Mouse (Mus musculus) neural tube, embryonic 15.5 days (tissue): ENCODE data around the gene BC052040. TPM values are rescaled to one million over a fixed set of nuclear protein-coding genes. Genes with fewer than 3 reads are reported as not detected.

Source experiments
- ATAC-seq: fragments of 200-750 bp; cut with Nextera tagmentation; 2 replicates; pipeline ENCODE4 v1.8.0; 2017; ENCODE audit warnings: mild to moderate bottlenecking, moderate TSS enrichment, moderate library complexity; ENCODE audit not compliant: low FRiP score
- H3K27ac ChIP-seq: fragments of 300-500 bp; sonication (generic); replicated peaks from 2 replicates; pipeline ENCODE4 v1.5.1; 2015; ENCODE audit warnings: mild to moderate bottlenecking, inconsistent platforms
- H3K27me3 ChIP-seq: fragments of 300-500 bp; sonication (generic); replicated peaks from 2 replicates; pipeline ENCODE4 v1.6.1; 2015; ENCODE audit warnings: inconsistent platforms
- H3K36me3 ChIP-seq: fragments of 300-500 bp; sonication (generic); 2 replicates; pipeline ENCODE4 v1.6.1; 2015; ENCODE audit warnings: inconsistent platforms
- H3K4me1 ChIP-seq: fragments of 300-500 bp; sonication (generic); 2 replicates; pipeline ENCODE4 v1.6.1; 2015; ENCODE audit warnings: inconsistent platforms
- H3K4me2 ChIP-seq: fragments of 300-500 bp; sonication (generic); 2 replicates; pipeline ENCODE4 v1.6.1; 2015; ENCODE audit warnings: inconsistent platforms, mild to moderate bottlenecking, moderate library complexity
- H3K4me3 ChIP-seq: fragments of 300-500 bp; sonication (generic); replicated peaks from 2 replicates; pipeline ENCODE4 v1.5.1; 2015; ENCODE audit warnings: mild to moderate bottlenecking, inconsistent platforms
- H3K9ac ChIP-seq: fragments of 300-500 bp; sonication (generic); replicated peaks from 2 replicates; pipeline ENCODE4 v1.6.1; 2015; ENCODE audit warnings: mild to moderate bottlenecking, inconsistent platforms
- H3K9me3 ChIP-seq: fragments of 300-500 bp; sonication (generic); replicated peaks from 2 replicates; pipeline ENCODE4 v1.6.1; 2016; ENCODE audit warnings: inconsistent platforms
- WGBS: fragments of 180-500 bp; shearing (Covaris S2); methylation state at CpG from one replicate; pipeline ENCODE4 v1.1.7; 2015; ENCODE audit warnings: mixed read lengths; 5-methylcytosine and 5-hydroxymethylcytosine counted together
- polyA plus RNA-seq: library from polyadenylated mRNA; unstranded; fragments of >200 nt; fragmentation: Nextera tagmentation; extraction: Ambion mirVana; gene quantifications from 2 replicates; pipeline ENCODE4 v1.2.1, GENCODE M21; 2015

BC052040 gene
- polyA plus RNA-seq, 1 experiment from 2014 or later = 14.5 TPM

DNA sequence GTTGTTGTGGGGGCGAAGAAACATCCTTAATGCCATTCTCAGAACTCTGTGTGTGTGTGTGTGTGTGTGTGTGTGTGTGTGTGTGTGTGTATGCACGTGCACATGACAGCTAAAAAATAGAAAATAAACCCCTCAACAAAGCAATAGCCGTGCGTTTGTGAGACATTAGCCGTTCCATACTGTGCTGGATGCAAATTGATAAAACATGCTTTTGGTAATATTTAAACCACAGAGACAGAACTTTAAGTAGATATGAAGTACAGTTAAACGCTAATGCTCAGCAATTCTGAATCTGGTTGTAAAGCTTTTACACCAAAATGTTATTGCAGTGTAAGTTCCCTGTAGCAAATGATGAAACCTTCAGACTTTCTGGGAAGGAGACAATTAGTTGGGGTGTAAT lies 22.6 kb downstream of the BC052040 start:
- Histone ChIP-seq H3K9ac (no peak overlapping the region), H3K4me3 (no peak overlapping the region), H3K9me3 (no peaks in the 10 kb centered on the region), H3K4me1 (peaks cover 7% of the 10 kb centered on the region; the same call in 1 of the 2 replicates), H3K36me3 (no peaks in the 10 kb centered on the region), H3K27ac (no peak overlapping the region), H3K27me3 (no peaks in the 10 kb centered on the region), H3K4me2 (no peak overlapping the region)
- 84% methylated on average over 6 of the region's 6 CpGs for WGBS
- no peak for ATAC-seq

DNA sequence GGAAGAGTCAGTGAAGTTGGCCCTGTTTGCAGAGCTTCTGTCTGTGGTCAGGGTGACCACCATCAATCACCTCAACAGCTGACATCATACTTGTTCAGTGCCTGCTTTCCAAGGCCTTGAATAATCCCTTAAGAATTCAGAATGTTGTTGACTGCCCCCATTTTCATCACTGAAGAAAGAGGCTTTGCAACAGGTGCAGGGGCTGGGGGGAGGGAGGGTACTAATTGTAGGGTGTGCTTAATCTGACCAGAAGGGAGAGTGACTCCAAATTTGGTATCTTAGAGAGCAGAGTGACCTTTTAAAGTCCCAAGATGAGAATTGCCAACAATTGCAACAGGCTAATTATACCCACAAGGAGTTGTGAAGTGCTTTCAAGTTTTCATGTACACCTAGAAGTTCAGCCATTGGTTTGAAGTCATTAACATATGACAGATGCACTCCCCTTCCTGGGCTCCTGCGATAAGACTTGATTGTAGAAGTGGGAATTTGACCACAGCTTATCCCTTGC lies 24.4 kb downstream of the BC052040 start:
- Histone ChIP-seq H3K36me3 (no peaks in the 10 kb centered on the region), H3K27me3 (no peaks in the 10 kb centered on the region), H3K4me1 (peaks cover 6% of the 10 kb centered on the region; the same call in 1 of the 2 replicates), H3K27ac (no peak overlapping the region), H3K9me3 (no peaks in the 10 kb centered on the region), H3K4me3 (no peak overlapping the region), H3K4me2 (no peak overlapping the region), H3K9ac (no peak overlapping the region)
- no peak for ATAC-seq
- 28% methylated on average over 1 of the region's 1 CpGs for WGBS

DNA sequence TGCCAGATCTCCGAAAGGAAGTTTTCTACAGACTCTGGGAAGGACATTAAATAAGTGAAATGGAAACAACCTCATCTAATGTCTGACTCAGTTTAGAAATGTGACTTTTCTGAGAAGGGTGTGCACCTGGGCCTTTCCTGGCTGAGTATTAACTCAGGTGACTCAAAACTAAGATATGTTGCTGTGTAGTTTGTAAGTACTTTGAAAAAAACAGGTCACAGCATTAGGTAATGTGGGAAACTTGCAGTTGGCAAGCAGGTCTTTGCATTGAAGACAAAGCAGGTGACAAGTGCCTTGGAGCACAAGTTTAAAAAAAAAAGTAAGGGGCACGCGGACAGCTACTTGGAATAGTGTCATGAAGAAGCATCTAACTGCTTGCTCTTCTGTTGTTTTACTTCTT lies 27.5 kb downstream of the BC052040 start:
- Histone ChIP-seq H3K4me3 (no peak overlapping the region), H3K9me3 (no peaks in the 10 kb centered on the region), H3K4me1 (no peaks in the 10 kb centered on the region), H3K4me2 (no peak overlapping the region), H3K36me3 (no peaks in the 10 kb centered on the region), H3K27me3 (no peaks in the 10 kb centered on the region), H3K27ac (no peak overlapping the region), H3K9ac (no peak overlapping the region)
- 93% methylated on average over 3 of the region's 3 CpGs for WGBS
- no peak for ATAC-seq

DNA sequence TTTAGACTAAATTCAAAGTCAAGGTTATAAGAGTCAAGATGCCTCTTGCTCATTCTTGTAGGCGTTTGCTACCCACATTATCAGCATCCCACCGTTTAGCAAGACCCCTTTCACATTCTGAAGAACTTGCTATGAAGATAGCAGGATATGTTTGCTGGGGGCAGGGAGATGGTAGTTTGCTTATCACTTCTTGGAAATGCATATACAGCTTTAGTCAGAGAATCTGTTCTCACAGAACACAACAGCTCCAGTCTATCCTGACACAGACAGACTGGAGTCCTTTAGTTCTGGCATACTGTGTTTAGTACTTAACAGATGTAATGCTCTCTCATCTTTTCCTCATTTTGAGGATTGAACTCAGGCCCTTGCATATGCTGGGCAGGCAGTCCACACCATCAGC lies 28.6 kb downstream of the BC052040 start:
- Histone ChIP-seq H3K4me1 (no peaks in the 10 kb centered on the region), H3K9me3 (no peaks in the 10 kb centered on the region), H3K27ac (no peak overlapping the region), H3K36me3 (no peaks in the 10 kb centered on the region), H3K9ac (no peak overlapping the region), H3K4me3 (no peak overlapping the region), H3K4me2 (no peak overlapping the region), H3K27me3 (no peaks in the 10 kb centered on the region)
- 92% methylated on average over 2 of the region's 2 CpGs for WGBS
- no peak for ATAC-seq

- Histone ChIP-seq H3K4me2 (no peak overlapping the region), H3K9ac (no peak overlapping the region)
- WGBS = 92% methylated on average over 6 of the region's 6 CpGs
Observed at GRCm38 (mm10) chr2:115610503-115610902, 29.0 kb downstream of the BC052040 start.

GRCm38 (mm10) chr2:115613830-115614520 lies 32.5 kb downstream of the BC052040 start:
- Histone ChIP-seq H3K9ac (no peak overlapping the region), H3K4me3 (no peak overlapping the region), H3K4me1 (no peaks in the 10 kb centered on the region), H3K27ac (no peak overlapping the region), H3K27me3 (no peaks in the 10 kb centered on the region), H3K4me2 (no peak overlapping the region), H3K36me3 (no peaks in the 10 kb centered on the region), H3K9me3 (no peaks in the 10 kb centered on the region)
- 84% methylated on average over 3 of the region's 3 CpGs for WGBS
- ATAC-seq = no peak

More at GRCm38 (mm10) chr2:115610503-115610902, 29.0 kb downstream of the BC052040 start:
- Histone ChIP-seq H3K4me3 (no peak overlapping the region), H3K9me3 (no peaks in the 10 kb centered on the region), H3K27ac (no peak overlapping the region), H3K4me1 (no peaks in the 10 kb centered on the region), H3K27me3 (no peaks in the 10 kb centered on the region), H3K36me3 (no peaks in the 10 kb centered on the region)
- no peak for ATAC-seq

GRCm38 (mm10) chr2:115628471-115628870 lies 47.0 kb downstream of the BC052040 start:
- WGBS = 92% methylated on average over 4 of the region's 4 CpGs
- ATAC-seq = no peak
- H3K27me3 ChIP-seq = no peaks in the 10 kb centered on the region
- H3K4me3 ChIP-seq = no peak overlapping the region
- H3K4me2 ChIP-seq = no peak overlapping the region
- 0 out of 2 replicates have a peak, but pooled peaks cover 5% of the 10 kb centered on the region for H3K4me1 ChIP-seq
- no peaks in the 10 kb centered on the region for H3K9me3 ChIP-seq
- no peak overlapping the region for H3K9ac ChIP-seq
- no peaks in the 10 kb centered on the region for H3K36me3 ChIP-seq
- H3K27ac ChIP-seq = no peak overlapping the region

DNA sequence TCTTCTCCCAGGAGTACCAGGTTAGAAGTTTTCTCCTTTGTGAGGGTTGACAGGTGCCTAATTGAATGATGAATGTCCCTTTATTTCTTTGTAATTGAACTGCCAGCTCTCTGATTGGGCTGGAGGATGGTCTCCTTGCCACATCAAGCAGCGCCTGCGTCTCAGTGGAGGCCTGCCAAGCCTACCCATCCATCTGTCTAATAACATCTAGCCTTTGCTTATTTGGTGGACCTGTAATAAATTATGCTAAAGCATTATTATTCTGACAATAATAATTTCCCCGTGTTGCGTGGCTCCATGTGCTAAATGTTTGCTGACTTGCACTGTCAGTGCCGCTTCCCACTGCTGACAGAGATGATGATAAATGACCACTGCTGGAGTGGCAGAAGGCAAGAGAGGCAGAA lies 49.5 kb downstream of the BC052040 start:
- 24% methylated on average over 5 of the region's 5 CpGs for WGBS
- Histone ChIP-seq H3K27ac (no peak overlapping the region), H3K36me3 (0 out of 2 replicates have a peak, but pooled peaks cover 6% of the 10 kb centered on the region), H3K9me3 (no peaks in the 10 kb centered on the region), H3K4me3 (no peak overlapping the region), H3K4me2 (no peak overlapping the region), H3K9ac (no peak overlapping the region), H3K4me1 (0 out of 2 replicates have a peak, but pooled peaks cover 5% of the 10 kb centered on the region), H3K27me3 (no peaks in the 10 kb centered on the region)
- no peak for ATAC-seq

DNA sequence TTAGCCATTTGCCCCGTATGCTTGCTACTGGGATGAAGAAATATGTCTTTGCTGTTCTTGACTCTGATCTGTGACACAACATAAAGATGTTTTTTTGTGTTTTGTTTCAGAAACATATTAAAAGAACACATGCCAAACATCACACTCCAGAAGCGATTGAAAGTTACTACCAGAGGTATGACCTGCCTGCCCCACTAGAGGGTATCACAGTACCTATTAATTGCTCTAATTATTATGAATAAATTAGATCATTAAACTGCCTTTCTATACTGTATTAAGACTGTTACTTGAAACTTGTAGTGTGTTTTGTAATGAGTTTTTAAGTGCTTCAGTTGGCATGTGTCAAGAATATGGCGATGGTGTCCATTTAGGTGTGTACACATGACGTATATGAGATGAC lies 50.3 kb downstream of the BC052040 start:
- WGBS = 85% methylated on average over 4 of the region's 4 CpGs

DNA sequence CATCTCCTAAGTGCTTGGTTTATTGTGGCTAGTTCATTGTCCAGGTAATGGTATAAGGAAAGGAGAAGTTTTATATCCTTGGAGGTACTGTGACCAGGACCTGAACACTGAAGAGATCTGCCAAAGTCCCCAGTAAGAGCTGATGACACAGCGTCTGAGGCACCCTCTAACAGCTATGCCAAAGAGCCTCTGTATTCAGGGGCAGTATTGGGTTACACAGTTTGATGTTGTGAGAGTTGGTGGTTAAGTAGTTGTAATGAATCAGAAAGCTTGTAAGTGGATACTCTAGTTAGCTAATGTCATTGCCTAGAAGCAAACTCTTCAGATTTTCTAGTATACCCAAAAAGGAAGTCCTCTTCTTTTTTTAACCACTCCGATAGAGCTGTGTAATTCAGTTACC lies 68.7 kb downstream of the BC052040 start:
- Histone ChIP-seq H3K4me2 (no peak overlapping the region), H3K9me3 (no peaks in the 10 kb centered on the region), H3K27me3 (no peaks in the 10 kb centered on the region), H3K9ac (no peak overlapping the region), H3K36me3 (no peaks in the 10 kb centered on the region), H3K4me1 (no peaks in the 10 kb centered on the region), H3K27ac (no peak overlapping the region), H3K4me3 (no peak overlapping the region)
- 93% methylated on average over 2 of the region's 2 CpGs for WGBS
- no peak for ATAC-seq

More for the DNA sequence above, 50.3 kb downstream of the BC052040 start:
- Histone ChIP-seq H3K36me3 (0 out of 2 replicates have a peak, but pooled peaks cover 6% of the 10 kb centered on the region), H3K9ac (no peak overlapping the region), H3K4me1 (0 out of 2 replicates have a peak, but pooled peaks cover 5% of the 10 kb centered on the region), H3K4me3 (no peak overlapping the region), H3K9me3 (no peaks in the 10 kb centered on the region), H3K27ac (no peak overlapping the region), H3K4me2 (no peak overlapping the region), H3K27me3 (no peaks in the 10 kb centered on the region)
- no peak for ATAC-seq

DNA sequence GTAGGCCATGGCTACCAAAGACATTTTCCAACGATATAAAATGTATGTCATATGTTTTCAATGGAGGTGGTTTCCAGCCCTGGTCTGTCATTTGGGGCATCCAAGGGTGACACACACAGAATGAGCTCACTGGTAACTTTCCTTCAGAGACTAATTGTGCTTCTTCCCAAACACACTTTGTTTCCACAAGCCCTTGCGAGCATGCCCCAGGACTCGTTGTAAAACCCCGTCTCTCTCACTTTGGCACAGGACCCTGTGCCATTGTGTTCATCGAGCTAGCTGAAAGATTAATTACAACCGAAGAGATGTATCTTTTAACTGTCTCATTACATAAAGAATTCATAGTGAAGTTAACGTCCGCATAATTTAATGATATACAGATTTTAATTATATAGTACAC lies 78.2 kb downstream of the BC052040 start:
- Histone ChIP-seq H3K27ac (no peak overlapping the region), H3K4me2 (no peak overlapping the region), H3K4me1 (peaks cover 32% of the 10 kb centered on the region), H3K36me3 (no peaks in the 10 kb centered on the region), H3K27me3 (no peaks in the 10 kb centered on the region), H3K4me3 (no peak overlapping the region), H3K9me3 (no peaks in the 10 kb centered on the region), H3K9ac (no peak overlapping the region)
- 36% methylated on average over 8 of the region's 8 CpGs for WGBS
- no peak for ATAC-seq
